Mouse (Mus musculus): Measurements from ENCODE around the gene Fig4. TPM values are rescaled to one million over a fixed set of nuclear protein-coding genes. Genes with fewer than 3 reads are reported as not detected.

Gene Fig4
- polyA plus RNA-seq, 1 experiment: 8.4 TPM

- WGBS: 94% methylated on average over 8 of the region's 8 CpGs
- no peak for TF ChIP-seq POLR2A (IDR thresholded peaks at IDR 0.05; ENCODE audit: low read depth, low read length)
- TF ChIP-seq CTCF (IDR thresholded peaks at IDR 0.05; ENCODE audit: extremely low read depth, insufficient read depth, insufficient read length, insufficient replicate concordance): no peak
- no peaks in the 10 kb centered on the region for H3K4me1 ChIP-seq (ENCODE audit: control insufficient read depth, insufficient read depth, insufficient read length)
Measured at GRCm38 (mm10) chr10:41249006-41249659, 53.9 kb downstream of the Fig4 start.

GRCm38 (mm10) chr10:41247800-41248473, 55.1 kb downstream of the Fig4 start:
- Histone ChIP-seq H3K27me3 (ENCODE audit: control insufficient read depth, insufficient read depth, low read length) (no peaks in the 10 kb centered on the region), H3K27ac (ENCODE audit: insufficient read depth, low read length) (no peak overlapping the region), H3K36me3 (ENCODE audit: control insufficient read depth, insufficient read depth, low read length) (peaks cover 24% of the 10 kb centered on the region), H3K4me1 (ENCODE audit: control insufficient read depth, insufficient read depth, insufficient read length) (no peaks in the 10 kb centered on the region), H3K4me3 (ENCODE audit: extremely low read depth, insufficient read depth, insufficient read length) (no peak overlapping the region)
- DNase-seq (ENCODE audit: low read depth in 1 of 2, low spot score in 2 of 2): no peak
- WGBS: 85% methylated on average over 5 of the region's 5 CpGs
- no peak for TF ChIP-seq CTCF (IDR thresholded peaks at IDR 0.05; ENCODE audit: extremely low read depth, insufficient read depth, insufficient read length, insufficient replicate concordance)
- no peak for TF ChIP-seq POLR2A (IDR thresholded peaks at IDR 0.05; ENCODE audit: low read depth, low read length)

More at GRCm38 (mm10) chr10:41249006-41249659, 53.9 kb downstream of the Fig4 start:
- Histone ChIP-seq H3K27me3 (ENCODE audit: control insufficient read depth, insufficient read depth, low read length) (no peaks in the 10 kb centered on the region), H3K4me3 (ENCODE audit: extremely low read depth, insufficient read depth, insufficient read length) (no peak overlapping the region), H3K27ac (ENCODE audit: insufficient read depth, low read length) (no peak overlapping the region), H3K36me3 (ENCODE audit: control insufficient read depth, insufficient read depth, low read length) (peaks cover 27% of the 10 kb centered on the region)
- no peak for DNase-seq (ENCODE audit: low read depth in 1 of 2, low spot score in 2 of 2)

- DNase-seq (ENCODE audit: low read depth in 1 of 2, low spot score in 2 of 2): no peak
- Histone ChIP-seq H3K27me3 (ENCODE audit: control insufficient read depth, insufficient read depth, low read length) (no peaks in the 10 kb centered on the region), H3K4me3 (ENCODE audit: extremely low read depth, insufficient read depth, insufficient read length) (no peak overlapping the region), H3K27ac (ENCODE audit: insufficient read depth, low read length) (no peak overlapping the region), H3K4me1 (ENCODE audit: control insufficient read depth, insufficient read depth, insufficient read length) (no peaks in the 10 kb centered on the region), H3K36me3 (ENCODE audit: control insufficient read depth, insufficient read depth, low read length) (peaks cover 19% of the 10 kb centered on the region)
- 90% methylated on average over 5 of the region's 5 CpGs for WGBS
- TF ChIP-seq CTCF (IDR thresholded peaks at IDR 0.05; ENCODE audit: extremely low read depth, insufficient read depth, insufficient read length, insufficient replicate concordance): no peak
- TF ChIP-seq POLR2A (IDR thresholded peaks at IDR 0.05; ENCODE audit: low read depth, low read length): no peak
Measured at GRCm38 (mm10) chr10:41246111-41246510, 56.9 kb downstream of the Fig4 start.

GRCm38 (mm10) chr10:41245477-41245876, 57.6 kb downstream of the Fig4 start:
- no peak overlapping the region for H3K27ac ChIP-seq (ENCODE audit: insufficient read depth, low read length)
- no peak overlapping the region for H3K4me3 ChIP-seq (ENCODE audit: extremely low read depth, insufficient read depth, insufficient read length)
- H3K4me1 ChIP-seq (ENCODE audit: control insufficient read depth, insufficient read depth, insufficient read length): no peaks in the 10 kb centered on the region
- H3K36me3 ChIP-seq (ENCODE audit: control insufficient read depth, insufficient read depth, low read length): peaks cover 18% of the 10 kb centered on the region
- no peak for TF ChIP-seq POLR2A (IDR thresholded peaks at IDR 0.05; ENCODE audit: low read depth, low read length)
- TF ChIP-seq CTCF (IDR thresholded peaks at IDR 0.05; ENCODE audit: extremely low read depth, insufficient read depth, insufficient read length, insufficient replicate concordance): no peak
- WGBS: 95% methylated on average over 6 of the region's 6 CpGs
- no peak for DNase-seq (ENCODE audit: low read depth in 1 of 2, low spot score in 2 of 2)
- H3K27me3 ChIP-seq (ENCODE audit: control insufficient read depth, insufficient read depth, low read length): no peaks in the 10 kb centered on the region

GRCm38 (mm10) chr10:41245028-41245427, 58.0 kb downstream of the Fig4 start:
- Histone ChIP-seq H3K4me1 (ENCODE audit: control insufficient read depth, insufficient read depth, insufficient read length) (no peaks in the 10 kb centered on the region), H3K27me3 (ENCODE audit: control insufficient read depth, insufficient read depth, low read length) (no peaks in the 10 kb centered on the region), H3K36me3 (ENCODE audit: control insufficient read depth, insufficient read depth, low read length) (peaks cover 20% of the 10 kb centered on the region), H3K27ac (ENCODE audit: insufficient read depth, low read length) (no peak overlapping the region), H3K4me3 (ENCODE audit: extremely low read depth, insufficient read depth, insufficient read length) (no peak overlapping the region)
- no peak for TF ChIP-seq POLR2A (IDR thresholded peaks at IDR 0.05; ENCODE audit: low read depth, low read length)
- TF ChIP-seq CTCF (IDR thresholded peaks at IDR 0.05; ENCODE audit: extremely low read depth, insufficient read depth, insufficient read length, insufficient replicate concordance): no peak
- no peak for DNase-seq (ENCODE audit: low read depth in 1 of 2, low spot score in 2 of 2)
- 78% methylated on average over 6 of the region's 6 CpGs for WGBS

GRCm38 (mm10) chr10:41243930-41244329, 59.1 kb downstream of the Fig4 start:
- WGBS: 94% methylated on average over 6 of the region's 6 CpGs
- Histone ChIP-seq H3K4me3 (ENCODE audit: extremely low read depth, insufficient read depth, insufficient read length) (no peak overlapping the region), H3K4me1 (ENCODE audit: control insufficient read depth, insufficient read depth, insufficient read length) (no peaks in the 10 kb centered on the region), H3K27me3 (ENCODE audit: control insufficient read depth, insufficient read depth, low read length) (no peaks in the 10 kb centered on the region), H3K27ac (ENCODE audit: insufficient read depth, low read length) (no peak overlapping the region), H3K36me3 (ENCODE audit: control insufficient read depth, insufficient read depth, low read length) (peaks cover 17% of the 10 kb centered on the region)
- no peak for DNase-seq (ENCODE audit: low read depth in 1 of 2, low spot score in 2 of 2)
- TF ChIP-seq POLR2A (IDR thresholded peaks at IDR 0.05; ENCODE audit: low read depth, low read length) (no peak), CTCF (IDR thresholded peaks at IDR 0.05; ENCODE audit: extremely low read depth, insufficient read depth, insufficient read length, insufficient replicate concordance) (no peak)
